In the genomic region with DNA sequence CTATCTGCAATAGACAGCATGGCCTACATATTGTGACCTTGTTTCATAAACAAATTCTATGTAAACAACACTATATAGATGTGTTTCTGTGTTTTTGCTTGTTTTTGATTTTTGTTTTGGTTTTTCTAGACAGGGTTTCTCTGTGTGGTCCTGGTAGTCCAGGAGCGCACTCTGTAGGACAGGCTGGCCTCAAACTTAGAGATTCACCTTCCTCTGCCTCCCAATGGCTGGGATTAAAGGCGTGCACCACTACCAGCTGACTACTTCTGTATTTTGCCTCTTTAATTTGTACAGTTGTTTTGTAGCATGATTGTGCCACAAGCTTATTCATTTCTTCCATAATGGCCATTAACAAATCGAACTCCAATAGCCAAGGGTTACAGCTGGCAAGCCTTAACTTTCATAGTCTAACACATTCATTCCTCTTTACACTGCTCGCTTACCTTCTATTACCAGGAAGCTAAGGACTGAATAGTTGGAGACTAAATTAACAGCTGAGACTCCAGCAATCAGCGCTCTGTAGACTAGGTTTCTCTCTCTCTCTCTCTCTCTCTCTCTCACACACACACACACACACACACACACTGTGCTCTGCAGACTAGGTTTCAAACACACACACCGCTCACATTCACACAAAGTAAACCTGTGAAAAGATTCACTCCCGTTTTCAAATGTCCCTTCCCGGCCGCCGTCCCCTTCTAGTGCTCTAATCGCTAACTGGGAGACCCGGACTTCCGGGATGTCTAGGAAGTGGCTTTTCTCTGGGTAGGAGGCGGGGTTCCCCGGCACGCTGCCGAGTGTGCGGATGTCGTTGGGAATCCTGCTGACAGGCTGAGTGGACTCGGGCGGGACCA, we compare ENCODE assay signal across 8 mouse cellular contexts. TPM values are rescaled to one million over a fixed set of nuclear protein-coding genes. Genes with fewer than 3 reads are reported as not detected.
A peak's percentile ranks its signal among the peaks of the same experiment; 100 is the strongest.
DNase-seq lines count a peak whose midpoint lies in the region; ATAC-seq lines count a peak whose summit lies in the region.

TSS of gene Vps33b (plus strand) at position 753 of the 854 bp plus-strand sequence.

- H3K4me2 ChIP-seq in hindbrain, embryonic 11.5 days (replicated peaks; ENCODE audit: low read depth, low read length): peak within 1 kb of the TSS; percentile 87

- H3K9ac ChIP-seq in hindbrain, embryonic 11.5 days (ENCODE audit: low read depth, low read length): peak within 1 kb of the TSS; percentile 74

- 0 out of 2 replicates have a peak, but pooled peaks cover 2% of the 10 kb centered on the region for H3K4me1 ChIP-seq in hindbrain, embryonic 11.5 days (replicated peaks; ENCODE audit: control insufficient read depth, insufficient read depth, low read length)

- H3K27ac ChIP-seq in hindbrain, embryonic 11.5 days (ENCODE audit: low read depth, low read length): peak within 1 kb of the TSS; percentile 56; the same call in 1 of the 2 replicates

- DNase-seq in MN1 (ENCODE audit: low spot score): peak; percentile 95
- peak; percentile 96 for DNase-seq in cerebellum, adult 9-10 months
- peak; percentile 86 to 99 for DNase-seq in frontal cortex, adult 2 months (ENCODE audit: extremely low spot score in 1 of 2, low spot score in 1 of 2)
- peak; percentile 97 for DNase-seq in hindbrain, embryonic 11.5 days (ENCODE audit: low spot score)
- peak; percentile 97 to 98 for DNase-seq in layer of hippocampus, postnatal 10 days (ENCODE audit: low spot score in 2 of 2)
- peak; percentile 98 for DNase-seq in lung, postnatal 10 days
- peak; percentile 92 for DNase-seq in ovary, postnatal 36 days (ENCODE audit: low spot score)
- peak; percentile 96 for DNase-seq in thymus, postnatal 25 days

- peak within 1 kb of the TSS; percentile 87 for H3K4me3 ChIP-seq in hindbrain, embryonic 11.5 days (ENCODE audit: low read depth, low read length)

- no peaks in the 10 kb centered on the region for H3K27me3 ChIP-seq in hindbrain, embryonic 11.5 days (ENCODE audit: control insufficient read depth, insufficient read depth, low read length)

- H3K9me3 ChIP-seq in hindbrain, embryonic 11.5 days (ENCODE audit: control insufficient read depth, low read length): no peaks in the 10 kb centered on the region

- 5% methylated on average over 21 of the region's 21 CpGs for WGBS in hindbrain, embryonic 11.5 days

- H3K36me3 ChIP-seq in hindbrain, embryonic 11.5 days (ENCODE audit: control insufficient read depth, insufficient read depth, low read length): peaks cover 10% of the 10 kb centered on the region

- peak; percentile 92 for ATAC-seq in hindbrain, embryonic 11.5 days (ENCODE audit: low FRiP score)

RNA-seq across cellular contexts. Expression of gene Vps33b, which starts in this region (rescaled TPM):
- 26.2 and 27.3 TPM in 2 replicates for polyA plus RNA-seq in frontal cortex, adult 2 months (2012; rRNA removed)
- polyA plus RNA-seq in hindbrain, embryonic 11.5 days (2014; fragmentation: Nextera tagmentation; extraction: Ambion mirVana): 16.6 and 25.2 TPM in 2 replicates
- total RNA-seq in layer of hippocampus, postnatal 10 days (2021): 10 to 100 TPM; 23.0 to 25.6 TPM

Comparison
In these comparisons a context has a peak if more than half of its experiments do, and no peak if none do; other contexts are left out.
1. Peak in every context shown above with its lines: DNase-seq, ATAC-seq, H3K4me3 ChIP-seq and H3K27ac ChIP-seq.